Mouse (Mus musculus) C2C12 (cell line): ENCODE measurements around the gene Slain2.

Experiments used
- CEBPB ChIP-seq: IDR thresholded peaks from one replicate; pipeline ENCODE4 v1.6.1; 2011; ENCODE audit warnings: low read depth, mild to moderate bottlenecking, control low read depth, moderate library complexity
- CTCF ChIP-seq: IDR thresholded peaks from one replicate; pipeline ENCODE4 v1.5.1; 2011; ENCODE audit not compliant: control insufficient read depth, insufficient read depth, insufficient read length
- MAX ChIP-seq: IDR thresholded peaks from one replicate; pipeline ENCODE4 v1.6.1; 2011; ENCODE audit warnings: mild to moderate bottlenecking, control low read depth
- MYOD1 ChIP-seq: IDR thresholded peaks from one replicate; pipeline ENCODE4 v1.6.1; 2011; ENCODE audit warnings: low read depth; ENCODE audit not compliant: control insufficient read depth, insufficient read length
- MYOG ChIP-seq: IDR thresholded peaks from one replicate; pipeline ENCODE4 v1.6.1; 2011; ENCODE audit not compliant: control insufficient read depth, insufficient read length; ENCODE audit errors: extremely low read depth
- USF1 ChIP-seq: IDR thresholded peaks from one replicate; pipeline ENCODE4 v1.6.1; 2011; ENCODE audit warnings: low read depth, mild to moderate bottlenecking, control low read depth, moderate library complexity

DNA sequence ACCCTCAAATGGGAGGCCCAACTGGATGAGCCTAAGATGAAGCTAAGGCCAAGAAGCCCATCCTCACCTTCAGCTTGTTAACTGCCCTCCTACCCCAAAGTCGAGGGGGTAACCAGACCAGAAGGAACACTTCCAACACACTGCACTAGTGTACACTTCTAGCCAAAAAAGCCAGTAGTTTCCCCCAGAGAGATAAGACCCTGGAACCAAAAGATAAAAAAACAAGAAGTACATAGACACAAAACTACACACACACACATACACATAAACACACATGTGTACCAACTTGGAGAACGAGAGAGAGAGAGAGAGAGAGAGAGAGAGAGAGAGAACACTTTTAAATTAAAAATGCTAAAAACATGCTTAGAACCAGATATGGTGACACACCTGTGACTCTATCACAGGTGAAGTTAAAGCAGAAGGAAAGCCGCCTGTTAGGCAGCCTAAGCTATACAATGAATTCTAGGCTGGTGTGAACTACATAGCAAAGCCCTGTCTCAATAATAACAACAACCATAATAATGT is 49.4 kb upstream of the Slain2 start:
- no peak for TF ChIP-seq CTCF
- no peak for TF ChIP-seq MAX
- TF ChIP-seq USF1, result no peak
- no peak for TF ChIP-seq MYOD1
- TF ChIP-seq MYOG, result no peak
- no peak for TF ChIP-seq CEBPB
